Mouse (Mus musculus): ENCODE results near the gene Cmtm6. TPM values are rescaled to one million over a fixed set of nuclear protein-coding genes. Genes with fewer than 3 reads are reported as not detected.
A peak's percentile ranks its signal among the peaks of the same experiment; 100 is the strongest.

Gene Cmtm6
- polyA plus RNA-seq, 2 experiments = 10.8 to 20.1 TPM

DNA sequence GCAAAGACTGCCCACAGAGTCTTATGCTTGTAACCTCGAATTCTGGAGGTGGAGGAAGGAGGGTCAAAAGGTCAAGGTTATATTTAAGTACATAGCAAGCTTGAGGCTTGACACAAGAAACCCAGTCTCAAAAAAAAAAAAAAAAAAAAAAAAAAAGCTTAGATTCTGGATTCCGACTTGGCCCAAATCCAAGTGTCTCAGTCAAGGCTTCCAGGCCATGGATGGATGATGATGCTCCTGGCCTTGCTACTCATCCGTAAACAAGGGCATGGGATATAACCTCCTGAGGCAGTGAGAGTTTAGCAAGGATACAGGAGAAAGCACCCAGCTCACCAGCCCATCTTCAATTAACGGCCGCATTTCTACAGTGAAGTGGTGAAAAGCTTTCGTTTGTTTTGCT lies 43.7 kb downstream of the Cmtm6 start:
- no peak overlapping the region for H3K27ac ChIP-seq
- no peak for DNase-seq (ENCODE audit: low read depth in 3 of 3, low spot score in 3 of 3)
- WGBS (ENCODE audit: insufficient replicate concordance) = 60% methylated on average over 6 of the region's 6 CpGs

DNA sequence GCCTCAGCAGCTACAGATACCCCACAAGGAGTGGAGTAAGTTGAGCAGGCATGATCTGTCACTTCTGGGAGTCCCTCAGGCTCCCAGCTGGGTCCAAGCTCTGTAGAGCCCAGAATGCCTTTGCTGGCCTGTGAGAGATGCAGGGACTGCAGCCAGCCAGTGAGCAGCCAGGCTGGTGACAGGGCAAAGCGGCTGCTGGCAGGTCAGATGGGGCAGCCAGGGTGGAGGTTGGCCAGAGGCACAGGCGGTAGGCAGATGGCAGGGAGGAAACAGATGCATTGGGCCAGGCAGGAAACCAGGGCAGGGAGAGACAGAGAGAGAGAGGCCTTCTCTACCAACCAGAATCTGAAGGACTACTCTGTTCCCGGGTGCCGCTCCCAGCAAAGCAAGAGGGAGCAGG lies 44.4 kb downstream of the Cmtm6 start:
- WGBS (ENCODE audit: insufficient replicate concordance) = 38% methylated on average over 4 of the region's 4 CpGs
- Histone ChIP-seq H3K9ac (replicated peaks) (no peak overlapping the region), H3K4me1 (replicated peaks; ENCODE audit: control insufficient read depth in 2 of 2, insufficient read depth in 2 of 2, low read length in 1 of 2) (peaks cover 0 to 16% of the 10 kb centered on the region in 2 experiments; a peak in 3 of 4 replicates), H3K4me3 (ENCODE audit: insufficient read depth in 1 of 2, low read depth in 2 of 2, low read length in 2 of 2) (no peak overlapping the region), H3K27me3 (ENCODE audit: control insufficient read depth, insufficient read depth, low read length) (no peaks in the 10 kb centered on the region), H3K27ac (no peak overlapping the region), H3K4me2 (ENCODE audit: low read depth) (no peak overlapping the region; the same call in 1 of the 2 replicates), H3K36me3 (replicated peaks; ENCODE audit: control insufficient read depth, insufficient read depth, low read depth) (no peaks in the 10 kb centered on the region), H3K9me3 (ENCODE audit: control insufficient read depth, low read length) (no peaks in the 10 kb centered on the region)
- TF ChIP-seq CTCF (IDR thresholded peaks at IDR 0.05; ENCODE audit: low read depth) (no peak), EP300 (IDR thresholded peaks at IDR 0.05; ENCODE audit: low read depth) (no peak)
- DNase-seq (ENCODE audit: low read depth in 3 of 3, low spot score in 3 of 3) (no peak), ATAC-seq (ENCODE audit: insufficient read depth) (no peak)

More for the DNA sequence above, 43.7 kb downstream of the Cmtm6 start:
- no peaks in the 10 kb centered on the region for H3K9me3 ChIP-seq (ENCODE audit: control insufficient read depth, low read length)
- peaks cover 0 to 14% of the 10 kb centered on the region in 2 experiments; a peak in 2 of 4 replicates for H3K4me1 ChIP-seq (replicated peaks; ENCODE audit: control insufficient read depth in 2 of 2, insufficient read depth in 2 of 2, low read length in 1 of 2)
- H3K36me3 ChIP-seq (replicated peaks; ENCODE audit: control insufficient read depth, insufficient read depth, low read depth) = no peaks in the 10 kb centered on the region
- ATAC-seq (ENCODE audit: insufficient read depth) = no peak
- no peak for TF ChIP-seq CTCF (IDR thresholded peaks at IDR 0.05; ENCODE audit: low read depth)
- TF ChIP-seq EP300 (IDR thresholded peaks at IDR 0.05; ENCODE audit: low read depth) = no peak
- H3K9ac ChIP-seq (replicated peaks) = no peak overlapping the region
- H3K4me3 ChIP-seq (ENCODE audit: insufficient read depth in 1 of 2, low read depth in 2 of 2, low read length in 2 of 2) = no peak overlapping the region
- H3K4me2 ChIP-seq (ENCODE audit: low read depth) = no peak overlapping the region
- H3K27me3 ChIP-seq (ENCODE audit: control insufficient read depth, insufficient read depth, low read length) = no peaks in the 10 kb centered on the region

DNA sequence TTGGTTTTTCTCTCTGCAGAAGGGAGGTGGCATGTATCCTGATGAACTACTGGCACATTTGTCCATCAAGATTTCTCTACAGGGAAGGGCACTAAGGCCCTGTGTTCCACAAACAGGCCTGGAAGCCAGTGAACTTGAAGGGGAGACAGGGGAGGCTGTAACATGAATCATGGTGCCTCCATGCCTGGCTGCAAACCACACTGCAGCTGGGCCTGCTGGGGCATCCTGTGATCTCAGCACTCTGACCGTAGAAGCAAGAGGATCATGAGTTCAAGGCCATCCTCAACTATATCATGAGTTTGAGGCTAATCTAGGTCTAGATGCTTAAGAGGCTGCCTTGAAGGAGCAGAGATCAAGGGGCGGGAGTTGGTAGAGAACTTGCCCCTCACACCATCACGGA lies 45.4 kb downstream of the Cmtm6 start:
- Histone ChIP-seq H3K36me3 (replicated peaks; ENCODE audit: control insufficient read depth, insufficient read depth, low read depth) (no peaks in the 10 kb centered on the region), H3K27ac (no peak overlapping the region), H3K27me3 (ENCODE audit: control insufficient read depth, insufficient read depth, low read length) (no peaks in the 10 kb centered on the region; the same call in 1 of the 2 replicates), H3K9ac (replicated peaks) (no peak overlapping the region), H3K9me3 (ENCODE audit: control insufficient read depth, low read length) (no peaks in the 10 kb centered on the region), H3K4me1 (replicated peaks; ENCODE audit: control insufficient read depth in 2 of 2, insufficient read depth in 2 of 2, low read length in 1 of 2) (peaks cover 0 to 18% of the 10 kb centered on the region in 2 experiments; a peak in 3 of 4 replicates), H3K4me2 (ENCODE audit: low read depth) (no peak overlapping the region), H3K4me3 (ENCODE audit: insufficient read depth in 1 of 2, low read depth in 2 of 2, low read length in 2 of 2) (no peak overlapping the region)
- 59% methylated on average over 3 of the region's 3 CpGs for WGBS (ENCODE audit: insufficient replicate concordance)
- no peak for TF ChIP-seq EP300 (IDR thresholded peaks at IDR 0.05; ENCODE audit: low read depth)
- TF ChIP-seq CTCF (IDR thresholded peaks at IDR 0.05; ENCODE audit: low read depth) = no peak
- no peak for DNase-seq (ENCODE audit: low read depth in 3 of 3, low spot score in 3 of 3)
- no peak for ATAC-seq (ENCODE audit: insufficient read depth)

DNA sequence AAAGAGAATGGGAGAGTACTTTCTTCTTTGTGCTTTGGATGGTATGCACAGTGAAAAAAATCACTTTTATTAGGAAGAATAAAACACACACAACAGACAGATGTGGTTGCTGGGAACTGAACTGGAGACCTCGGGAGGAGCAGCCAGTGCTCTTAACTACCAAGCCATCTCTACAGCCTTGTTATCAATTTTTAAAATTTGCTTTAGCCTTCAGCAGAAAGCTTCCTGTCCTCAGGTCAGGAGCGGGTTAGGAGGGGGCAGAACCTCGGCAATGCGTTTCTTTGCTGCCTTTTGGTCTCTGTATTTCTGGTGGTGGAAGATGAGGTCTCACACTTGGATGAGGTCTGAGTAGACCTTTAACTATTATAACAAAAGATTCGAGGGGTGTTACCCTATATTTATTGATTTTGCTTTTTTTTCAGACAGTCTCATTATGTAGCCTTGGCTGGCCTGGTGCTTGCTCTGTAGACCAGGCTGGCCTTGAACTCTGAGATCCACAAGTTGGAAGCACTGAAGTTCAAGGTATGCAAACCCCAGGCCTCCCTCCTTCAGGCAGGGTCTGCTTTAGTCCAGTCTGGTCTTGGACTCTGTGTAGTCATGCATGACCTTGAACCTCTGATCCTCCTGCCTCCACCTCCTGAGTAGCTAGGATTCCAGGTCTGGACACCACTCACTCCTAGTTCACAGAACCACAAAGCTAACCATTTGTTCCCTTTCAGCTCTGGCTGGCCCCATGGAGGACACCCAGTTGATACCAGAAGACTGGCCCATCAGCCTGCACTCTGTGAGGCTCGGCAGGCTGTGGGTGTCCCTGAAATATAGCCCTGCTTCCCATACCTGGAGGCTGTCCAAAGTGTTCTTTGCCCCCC lies 46.5 kb downstream of the Cmtm6 start:
- peak overlapping the region; percentile 2; the same call in 1 of the 2 replicates for H3K4me2 ChIP-seq (ENCODE audit: low read depth)
- peak overlapping the region in 1 of 2 experiments; percentile 8; a peak in 1 of 4 replicates for H3K4me3 ChIP-seq (ENCODE audit: insufficient read depth in 1 of 2, low read depth in 2 of 2, low read length in 2 of 2)
- DNase-seq (ENCODE audit: low read depth in 3 of 3, low spot score in 3 of 3) (no peak), ATAC-seq (ENCODE audit: insufficient read depth) (no peak)
- WGBS (ENCODE audit: insufficient replicate concordance) = 10% methylated on average over 6 of the region's 6 CpGs
- no peaks in the 10 kb centered on the region; the same call in 1 of the 2 replicates for H3K27me3 ChIP-seq (ENCODE audit: control insufficient read depth, insufficient read depth, low read length)
- H3K4me1 ChIP-seq (replicated peaks; ENCODE audit: control insufficient read depth in 2 of 2, insufficient read depth in 2 of 2, low read length in 1 of 2) = peaks cover 0 to 18% of the 10 kb centered on the region in 2 experiments; a peak in 3 of 4 replicates
- H3K27ac ChIP-seq = no peak overlapping the region; the same call in 1 of the 2 replicates
- no peaks in the 10 kb centered on the region for H3K36me3 ChIP-seq (replicated peaks; ENCODE audit: control insufficient read depth, insufficient read depth, low read depth)
- H3K9me3 ChIP-seq (ENCODE audit: control insufficient read depth, low read length) = no peaks in the 10 kb centered on the region
- no peak overlapping the region for H3K9ac ChIP-seq (replicated peaks)
- TF ChIP-seq CTCF (IDR thresholded peaks at IDR 0.05; ENCODE audit: low read depth) = no peak
- no peak for TF ChIP-seq EP300 (IDR thresholded peaks at IDR 0.05; ENCODE audit: low read depth)

DNA sequence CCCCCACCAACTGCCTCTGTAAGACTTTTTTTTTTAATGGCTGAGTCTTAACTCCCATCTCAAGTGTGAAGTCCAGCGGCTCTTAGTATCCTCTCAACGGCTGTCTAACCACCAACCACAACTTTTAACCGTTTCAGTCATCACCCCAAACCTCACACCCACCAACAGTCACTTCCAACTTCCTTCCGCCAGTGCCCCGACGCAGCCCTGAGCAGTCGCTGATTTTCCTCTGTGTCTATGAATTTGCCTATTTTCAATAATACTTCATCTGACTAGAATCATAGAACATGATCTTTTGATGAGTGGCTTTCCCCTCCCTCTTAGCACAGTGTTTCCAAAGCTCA lies 47.1 kb downstream of the Cmtm6 start:
- H3K4me2 ChIP-seq (ENCODE audit: low read depth) = 0 out of 2 replicates have a peak overlapping the region, but pooled peaks have one; percentile 2

More for the DNA sequence above, 47.1 kb downstream of the Cmtm6 start:
- H3K27ac ChIP-seq = no peak overlapping the region
- H3K36me3 ChIP-seq (replicated peaks; ENCODE audit: control insufficient read depth, insufficient read depth, low read depth) = no peaks in the 10 kb centered on the region
- H3K9ac ChIP-seq (replicated peaks) = no peak overlapping the region
- H3K9me3 ChIP-seq (ENCODE audit: control insufficient read depth, low read length) = no peaks in the 10 kb centered on the region
- no peaks in the 10 kb centered on the region; the same call in 1 of the 2 replicates for H3K27me3 ChIP-seq (ENCODE audit: control insufficient read depth, insufficient read depth, low read length)
- H3K4me1 ChIP-seq (replicated peaks; ENCODE audit: control insufficient read depth in 2 of 2, insufficient read depth in 2 of 2, low read length in 1 of 2) = peaks cover 0 to 18% of the 10 kb centered on the region in 2 experiments; a peak in 3 of 4 replicates
- TF ChIP-seq CTCF (IDR thresholded peaks at IDR 0.05; ENCODE audit: low read depth) (no peak), EP300 (IDR thresholded peaks at IDR 0.05; ENCODE audit: low read depth) (peak; percentile 34; the same call in 1 of the 2 replicates)
- ATAC-seq (ENCODE audit: insufficient read depth) (no peak), DNase-seq (ENCODE audit: low read depth in 3 of 3, low spot score in 3 of 3) (no peak)
- 17% methylated on average over 7 of the region's 7 CpGs for WGBS (ENCODE audit: insufficient replicate concordance)
- no peak overlapping the region for H3K4me3 ChIP-seq (ENCODE audit: insufficient read depth in 1 of 2, low read depth in 2 of 2, low read length in 2 of 2)

Data from liver, embryonic 14.5 days (tissue).